Mouse (Mus musculus): ENCODE data around the gene Gtf2h4. TPM values are rescaled to one million over a fixed set of nuclear protein-coding genes. Genes with fewer than 3 reads are reported as not detected.

Gtf2h4 gene
- polyA plus RNA-seq, 1 experiment from 2014 or later, result 39.3 TPM

- Histone ChIP-seq H3K27me3 (ENCODE audit: control insufficient read depth, insufficient read depth, low read length) (no peaks in the 10 kb centered on the region), H3K4me2 (no peak overlapping the region), H3K36me3 (ENCODE audit: control insufficient read depth, insufficient read depth, low read length) (peaks cover 69% of the 10 kb centered on the region), H3K27ac (ENCODE audit: low read depth, low read length) (no peak overlapping the region), H3K4me1 (ENCODE audit: control insufficient read depth, insufficient read depth, low read length) (peaks cover 9% of the 10 kb centered on the region), H3K9me3 (ENCODE audit: control insufficient read depth, low read length) (no peaks in the 10 kb centered on the region), H3K9ac (ENCODE audit: low read length) (no peak overlapping the region), H3K4me3 (ENCODE audit: low read depth, low read length) (no peak overlapping the region)
- no peak for ATAC-seq (ENCODE audit: low FRiP score)
- DNase-seq (ENCODE audit: low spot score, missing footprints), result no peak
- 92% methylated on average over 18 of the region's 18 CpGs for WGBS
These were observed 16.6 kb upstream of the Gtf2h4 start for GRCm38 (mm10) chr17:35689936-35690645.

- Histone ChIP-seq H3K4me2 (no peak overlapping the region), H3K9ac (ENCODE audit: low read length) (no peak overlapping the region), H3K4me3 (ENCODE audit: low read depth, low read length) (no peak overlapping the region), H3K36me3 (ENCODE audit: control insufficient read depth, insufficient read depth, low read length) (peaks cover 74% of the 10 kb centered on the region), H3K27me3 (ENCODE audit: control insufficient read depth, insufficient read depth, low read length) (no peaks in the 10 kb centered on the region), H3K9me3 (ENCODE audit: control insufficient read depth, low read length) (no peaks in the 10 kb centered on the region), H3K4me1 (ENCODE audit: control insufficient read depth, insufficient read depth, low read length) (peaks cover 9% of the 10 kb centered on the region), H3K27ac (ENCODE audit: low read depth, low read length) (no peak overlapping the region)
- DNase-seq (ENCODE audit: low spot score, missing footprints) (no peak), ATAC-seq (ENCODE audit: low FRiP score) (no peak)
- WGBS, result 90% methylated on average over 25 of the region's 25 CpGs
These were observed 15.0 kb upstream of the Gtf2h4 start for GRCm38 (mm10) chr17:35688347-35689175.

- no peak overlapping the region for H3K4me3 ChIP-seq (ENCODE audit: low read depth, low read length)
- H3K36me3 ChIP-seq (ENCODE audit: control insufficient read depth, insufficient read depth, low read length), result peaks cover 74% of the 10 kb centered on the region
- 51% methylated on average over 9 of the region's 9 CpGs for WGBS
- ATAC-seq (ENCODE audit: low FRiP score) (peak; percentile 40; the same call in 1 of the 2 replicates), DNase-seq (ENCODE audit: low spot score, missing footprints) (no peak)
- peak overlapping the region; percentile 20; the same call in 1 of the 2 replicates for H3K27ac ChIP-seq (ENCODE audit: low read depth, low read length)
- H3K4me2 ChIP-seq, result no peak overlapping the region
- no peaks in the 10 kb centered on the region for H3K9me3 ChIP-seq (ENCODE audit: control insufficient read depth, low read length)
- H3K27me3 ChIP-seq (ENCODE audit: control insufficient read depth, insufficient read depth, low read length), result no peaks in the 10 kb centered on the region
- peaks cover 9% of the 10 kb centered on the region for H3K4me1 ChIP-seq (ENCODE audit: control insufficient read depth, insufficient read depth, low read length)
- H3K9ac ChIP-seq (ENCODE audit: low read length), result no peak overlapping the region
These were observed 11.5 kb upstream of the Gtf2h4 start for GRCm38 (mm10) chr17:35685061-35685460.

GRCm38 (mm10) chr17:35681986-35682385, 8.4 kb upstream of the Gtf2h4 start:
- peaks cover 9% of the 10 kb centered on the region for H3K4me1 ChIP-seq (ENCODE audit: control insufficient read depth, insufficient read depth, low read length)
- H3K36me3 ChIP-seq (ENCODE audit: control insufficient read depth, insufficient read depth, low read length), result peaks cover 53% of the 10 kb centered on the region
- ATAC-seq (ENCODE audit: low FRiP score), result no peak
- no peak overlapping the region for H3K27ac ChIP-seq (ENCODE audit: low read depth, low read length)
- peak; percentile 56 for DNase-seq (ENCODE audit: low spot score, missing footprints)
- H3K27me3 ChIP-seq (ENCODE audit: control insufficient read depth, insufficient read depth, low read length), result no peaks in the 10 kb centered on the region
- 88% methylated on average over 13 of the region's 13 CpGs for WGBS
- no peaks in the 10 kb centered on the region for H3K9me3 ChIP-seq (ENCODE audit: control insufficient read depth, low read length)
- no peak overlapping the region for H3K4me3 ChIP-seq (ENCODE audit: low read depth, low read length)
- H3K4me2 ChIP-seq, result no peak overlapping the region
- no peak overlapping the region for H3K9ac ChIP-seq (ENCODE audit: low read length)

GRCm38 (mm10) chr17:35680591-35680990, 7.1 kb upstream of the Gtf2h4 start:
- no peaks in the 10 kb centered on the region for H3K9me3 ChIP-seq (ENCODE audit: control insufficient read depth, low read length)
- no peak overlapping the region for H3K4me3 ChIP-seq (ENCODE audit: low read depth, low read length)
- no peak overlapping the region for H3K4me2 ChIP-seq
- no peak overlapping the region for H3K27ac ChIP-seq (ENCODE audit: low read depth, low read length)
- no peak overlapping the region for H3K9ac ChIP-seq (ENCODE audit: low read length)
- no peak for DNase-seq (ENCODE audit: low spot score, missing footprints)
- H3K36me3 ChIP-seq (ENCODE audit: control insufficient read depth, insufficient read depth, low read length), result peaks cover 39% of the 10 kb centered on the region
- 46% methylated on average over 6 of the region's 6 CpGs for WGBS
- ATAC-seq (ENCODE audit: low FRiP score), result peak; percentile 40; the same call in 1 of the 2 replicates
- peaks cover 2% of the 10 kb centered on the region; the same call in 1 of the 2 replicates for H3K4me1 ChIP-seq (ENCODE audit: control insufficient read depth, insufficient read depth, low read length)
- no peaks in the 10 kb centered on the region for H3K27me3 ChIP-seq (ENCODE audit: control insufficient read depth, insufficient read depth, low read length)

- Histone ChIP-seq H3K36me3 (ENCODE audit: control insufficient read depth, insufficient read depth, low read length) (no peaks in the 10 kb centered on the region), H3K9me3 (ENCODE audit: control insufficient read depth, low read length) (no peaks in the 10 kb centered on the region), H3K4me1 (ENCODE audit: control insufficient read depth, insufficient read depth, low read length) (peaks cover 11% of the 10 kb centered on the region), H3K27me3 (ENCODE audit: control insufficient read depth, insufficient read depth, low read length) (no peaks in the 10 kb centered on the region), H3K9ac (ENCODE audit: low read length) (no peak overlapping the region), H3K4me3 (ENCODE audit: low read depth, low read length) (no peak overlapping the region), H3K4me2 (no peak overlapping the region), H3K27ac (ENCODE audit: low read depth, low read length) (no peak overlapping the region)
- ATAC-seq (ENCODE audit: low FRiP score) (no peak), DNase-seq (ENCODE audit: low spot score, missing footprints) (no peak)
- WGBS, result 88% methylated on average over 6 of the region's 6 CpGs
These were observed 1.0 kb downstream of the Gtf2h4 start for GRCm38 (mm10) chr17:35672527-35672926.

GRCm38 (mm10) chr17:35671846-35672245, 1.7 kb downstream of the Gtf2h4 start:
- WGBS, result 89% methylated on average over 6 of the region's 6 CpGs
- no peaks in the 10 kb centered on the region for H3K9me3 ChIP-seq (ENCODE audit: control insufficient read depth, low read length)
- H3K9ac ChIP-seq (ENCODE audit: low read length), result no peak overlapping the region
- DNase-seq (ENCODE audit: low spot score, missing footprints) (no peak), ATAC-seq (ENCODE audit: low FRiP score) (no peak)
- H3K36me3 ChIP-seq (ENCODE audit: control insufficient read depth, insufficient read depth, low read length), result no peaks in the 10 kb centered on the region
- no peak overlapping the region for H3K27ac ChIP-seq (ENCODE audit: low read depth, low read length)
- peaks cover 11% of the 10 kb centered on the region for H3K4me1 ChIP-seq (ENCODE audit: control insufficient read depth, insufficient read depth, low read length)
- no peak overlapping the region for H3K4me2 ChIP-seq
- no peaks in the 10 kb centered on the region for H3K27me3 ChIP-seq (ENCODE audit: control insufficient read depth, insufficient read depth, low read length)
- no peak overlapping the region for H3K4me3 ChIP-seq (ENCODE audit: low read depth, low read length)

GRCm38 (mm10) chr17:35669731-35670130, 3.8 kb downstream of the Gtf2h4 start:
- no peaks in the 10 kb centered on the region for H3K27me3 ChIP-seq (ENCODE audit: control insufficient read depth, insufficient read depth, low read length)
- H3K4me3 ChIP-seq (ENCODE audit: low read depth, low read length), result no peak overlapping the region
- DNase-seq (ENCODE audit: low spot score, missing footprints) (no peak), ATAC-seq (ENCODE audit: low FRiP score) (no peak)
- H3K36me3 ChIP-seq (ENCODE audit: control insufficient read depth, insufficient read depth, low read length), result no peaks in the 10 kb centered on the region
- no peaks in the 10 kb centered on the region for H3K9me3 ChIP-seq (ENCODE audit: control insufficient read depth, low read length)
- no peak overlapping the region for H3K27ac ChIP-seq (ENCODE audit: low read depth, low read length)
- peaks cover 16% of the 10 kb centered on the region for H3K4me1 ChIP-seq (ENCODE audit: control insufficient read depth, insufficient read depth, low read length)
- no peak overlapping the region for H3K4me2 ChIP-seq
- no peak overlapping the region for H3K9ac ChIP-seq (ENCODE audit: low read length)
- 92% methylated on average over 9 of the region's 9 CpGs for whole genome bisulfite sequencing

Measured in midbrain, embryonic 11.5 days (tissue).